Mouse (Mus musculus): ENCODE measurements around the gene Sept12.

The Sept12 gene

DNA sequence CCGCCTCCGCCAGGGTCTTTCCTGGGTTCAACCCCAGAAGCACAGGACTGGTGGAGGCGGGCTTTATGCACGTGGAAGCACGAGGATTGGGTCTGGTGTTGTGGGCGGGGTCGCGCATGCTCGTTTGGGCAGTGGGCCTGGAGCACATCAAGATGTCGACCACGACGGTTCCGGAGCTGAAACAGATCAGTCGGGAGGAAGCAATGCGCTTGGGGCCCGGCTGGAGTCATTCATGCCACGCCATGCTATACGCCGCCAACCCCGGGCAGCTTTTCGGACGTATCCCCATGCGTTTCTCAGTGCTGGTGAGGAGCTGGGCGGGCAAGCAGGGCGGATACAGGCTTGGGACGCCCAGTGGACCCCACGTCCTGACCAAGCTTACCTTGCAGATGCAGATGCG lies 58.7 kb downstream of the Sept12 start:
- in situ Hi-C loops (cut with MboI, MseI): loop anchor here (25.0 kb wide), 1 partner anchor 827 kb away; no protein-coding TSS in a partner anchor

DNA sequence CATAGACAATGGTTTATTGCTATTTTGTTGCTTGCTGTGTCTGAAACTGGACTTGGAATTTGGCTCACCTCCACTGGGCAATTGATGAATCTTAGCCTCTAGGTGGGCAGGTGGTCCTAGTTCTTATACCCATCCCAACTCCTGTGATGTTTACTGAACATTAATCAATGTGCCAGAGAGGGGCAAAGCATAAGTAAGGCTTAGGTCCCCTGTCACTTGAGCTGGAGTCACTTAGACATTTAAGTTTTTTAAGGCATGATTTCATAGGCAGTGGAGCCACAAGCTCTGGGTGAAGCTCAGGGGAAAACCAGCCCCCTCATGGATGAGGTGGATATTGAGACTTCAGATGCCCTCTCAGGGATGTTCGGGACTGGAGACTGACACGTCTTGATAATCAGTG lies 59.2 kb downstream of the Sept12 start, which contains the start of gene Nudt16l1:
Gene Nudt16l1 (plus strand): TSS at position 301 of the 400 bp plus-strand sequence.
- in situ Hi-C loops (cut with MboI, MseI): loop anchor here (25.0 kb wide), 1 partner anchor 826 kb away; no protein-coding TSS in a partner anchor

DNA sequence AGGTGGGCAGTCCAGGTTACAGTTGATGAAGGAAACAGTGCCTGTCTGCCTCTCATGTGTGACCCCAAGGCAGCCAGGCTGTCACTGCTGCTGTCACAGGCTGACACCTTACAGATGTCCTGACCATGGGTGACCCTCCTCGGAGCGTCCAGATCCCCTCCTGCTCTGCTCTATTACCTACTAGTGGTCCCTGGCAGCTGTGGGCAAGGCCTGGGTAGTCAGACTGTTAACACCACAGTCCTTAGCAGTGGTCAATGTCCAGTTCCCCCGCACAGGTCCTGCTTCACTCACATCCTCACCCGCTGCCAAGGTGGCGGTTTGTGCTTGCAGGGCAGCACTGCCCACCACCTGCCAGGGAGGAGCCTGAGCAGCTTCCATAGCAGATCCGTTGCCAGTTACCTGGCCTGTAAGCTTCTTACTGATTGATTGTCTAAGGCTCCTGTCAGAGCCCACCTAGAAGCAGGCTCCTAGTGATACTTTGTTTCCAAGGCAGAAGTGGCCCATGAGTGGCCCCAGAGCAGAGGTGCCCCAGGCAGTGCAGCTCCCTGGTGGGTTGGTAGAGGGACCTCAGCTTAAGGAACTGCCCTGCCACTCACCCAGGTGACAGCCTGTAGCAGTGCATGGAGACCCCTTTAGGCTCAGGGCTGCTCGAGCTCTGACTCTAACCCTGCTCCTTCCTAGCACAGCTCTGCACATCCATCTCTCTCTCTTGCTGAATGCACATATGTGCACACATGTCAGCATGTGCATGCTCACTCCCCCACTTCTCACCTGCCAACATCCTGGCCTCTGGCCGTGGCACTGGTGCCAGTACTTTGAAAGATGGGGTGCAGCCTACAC lies 60.1 kb downstream of the Sept12 start:
- in situ Hi-C loops (cut with MboI, MseI): loop anchor here (25.0 kb wide), 1 partner anchor 825 kb away; no protein-coding TSS in a partner anchor
